Mouse (Mus musculus) left cerebral cortex, adult 9 months (tissue): ENCODE measurements around the gene Il2rb.

Source experiments
- DNase-seq, 2 experiments: peaks; one replicate each; pipeline ENCODE4 v3.0.0; 2022; ENCODE audit warnings: low spot score in 2 of 2

The Il2rb gene

DNA sequence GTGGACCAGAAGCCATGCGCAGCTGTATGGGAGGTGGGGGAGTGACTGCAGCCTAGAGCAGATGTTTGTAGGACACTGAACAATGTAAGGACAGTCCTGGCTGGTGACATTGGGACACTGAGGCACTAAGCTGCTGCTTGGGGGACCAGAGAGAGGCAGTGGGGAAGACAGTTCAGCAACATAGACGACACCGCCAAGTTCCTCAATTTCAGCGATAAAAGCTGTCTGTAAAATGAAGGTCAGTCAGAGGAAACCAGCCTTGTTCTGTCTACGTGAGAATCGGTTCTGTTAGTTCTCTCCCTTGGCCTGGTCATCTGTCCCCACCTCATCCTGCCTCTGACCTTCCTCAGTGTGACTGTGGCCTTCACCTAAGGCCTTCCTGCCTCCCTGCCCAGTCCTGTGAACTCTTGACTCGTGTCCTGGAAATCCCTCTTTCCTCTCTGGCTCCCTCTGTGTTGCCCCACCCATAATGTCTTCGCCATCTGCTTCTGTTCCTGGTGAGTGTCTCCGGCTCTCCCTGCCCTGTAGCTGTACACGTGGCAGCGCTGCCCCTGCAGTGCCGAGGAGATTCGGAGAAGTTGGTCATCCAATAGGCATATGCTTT lies 25.1 kb upstream of the Il2rb start:
- no peak for DNase-seq

DNA sequence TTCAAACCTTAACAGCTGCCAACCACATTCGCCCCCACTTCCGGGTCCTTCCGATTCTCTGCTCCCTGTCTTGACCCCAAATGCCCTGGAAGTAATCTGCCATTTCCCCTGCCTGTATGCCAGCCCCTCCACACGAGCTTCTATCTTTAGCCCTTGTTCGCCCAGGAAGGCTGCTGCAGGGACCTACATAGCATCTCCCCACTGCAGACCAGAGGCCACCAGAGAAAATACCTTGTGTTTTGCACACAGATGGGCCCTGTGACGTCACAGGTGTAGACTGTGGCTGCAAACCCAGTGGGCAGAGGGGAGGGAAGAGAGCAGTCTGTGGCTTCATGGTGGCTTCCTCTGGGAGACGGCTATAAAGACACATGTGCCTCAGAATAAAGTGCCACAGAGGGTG lies 23.1 kb upstream of the Il2rb start:
- DNase-seq: no peak

DNA sequence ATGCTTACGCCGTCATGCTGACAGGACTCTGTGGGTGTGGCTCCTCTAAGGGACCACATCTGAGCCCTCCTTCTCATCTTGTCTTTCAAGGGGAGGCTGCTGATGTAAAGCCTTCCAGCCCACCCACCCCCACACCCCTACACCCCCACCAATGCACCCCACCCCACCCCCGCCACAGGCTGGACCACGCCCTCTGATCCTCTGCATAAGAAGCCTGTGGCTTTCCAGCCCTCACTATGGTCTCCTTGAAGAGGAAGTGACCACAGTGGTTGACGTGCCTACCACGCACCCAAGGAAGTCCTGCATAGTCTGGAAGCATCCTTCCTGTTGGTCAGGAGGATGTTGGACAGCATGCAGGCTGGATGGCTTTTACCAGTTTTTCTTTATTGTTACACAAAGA lies 20.7 kb upstream of the Il2rb start:
- DNase-seq: no peak

- DNase-seq: peak; percentile 40 to 86
Measured at GRCm38 (mm10) chr15:78514393-78515146, 19.5 kb upstream of the Il2rb start.

DNA sequence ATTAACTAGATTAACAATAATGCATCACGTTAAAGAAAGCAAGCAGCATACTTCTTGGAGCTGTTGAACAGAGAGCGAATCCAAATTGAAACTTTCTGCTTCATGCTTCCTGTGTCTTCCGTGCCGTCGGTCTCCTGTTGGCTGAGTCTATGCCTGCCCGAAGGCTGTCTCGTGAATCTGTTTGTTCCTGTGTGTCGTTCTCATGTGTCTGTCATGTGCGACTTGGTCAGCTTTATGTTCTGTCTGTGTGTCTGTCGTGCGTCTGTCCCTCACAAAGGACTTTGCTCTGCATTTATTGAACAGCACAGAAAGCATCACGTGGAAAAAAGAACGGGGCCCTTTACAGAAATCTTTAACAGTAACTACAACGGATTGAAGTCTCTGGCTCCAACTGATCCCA lies 17.9 kb upstream of the Il2rb start:
- no peak for DNase-seq

DNA sequence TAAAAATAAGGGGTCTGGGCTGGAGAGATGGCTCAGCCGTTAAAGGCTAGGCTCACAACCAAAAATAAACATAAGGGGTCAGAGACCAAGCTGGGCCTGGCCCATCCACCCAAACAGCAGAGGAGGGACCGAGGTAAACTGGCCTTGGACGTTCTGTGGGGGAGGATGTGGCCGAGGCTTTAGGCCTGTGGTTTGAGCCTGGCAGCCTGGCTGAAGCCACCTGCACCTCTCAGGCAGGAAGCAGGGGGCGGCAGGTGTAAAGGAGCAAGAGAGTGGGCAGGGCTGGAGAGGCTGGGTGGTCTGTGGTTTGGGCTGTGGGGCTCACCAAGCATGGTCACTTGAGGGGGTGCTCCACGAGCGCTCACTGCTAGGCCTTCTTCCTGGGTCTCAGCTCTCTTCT lies 16.9 kb upstream of the Il2rb start:
- no peak for DNase-seq

GRCm38 (mm10) chr15:78510736-78511135 lies 15.7 kb upstream of the Il2rb start:
- no peak for DNase-seq

- DNase-seq: no peak
Measured at GRCm38 (mm10) chr15:78510121-78510576, 15.1 kb upstream of the Il2rb start.

DNA sequence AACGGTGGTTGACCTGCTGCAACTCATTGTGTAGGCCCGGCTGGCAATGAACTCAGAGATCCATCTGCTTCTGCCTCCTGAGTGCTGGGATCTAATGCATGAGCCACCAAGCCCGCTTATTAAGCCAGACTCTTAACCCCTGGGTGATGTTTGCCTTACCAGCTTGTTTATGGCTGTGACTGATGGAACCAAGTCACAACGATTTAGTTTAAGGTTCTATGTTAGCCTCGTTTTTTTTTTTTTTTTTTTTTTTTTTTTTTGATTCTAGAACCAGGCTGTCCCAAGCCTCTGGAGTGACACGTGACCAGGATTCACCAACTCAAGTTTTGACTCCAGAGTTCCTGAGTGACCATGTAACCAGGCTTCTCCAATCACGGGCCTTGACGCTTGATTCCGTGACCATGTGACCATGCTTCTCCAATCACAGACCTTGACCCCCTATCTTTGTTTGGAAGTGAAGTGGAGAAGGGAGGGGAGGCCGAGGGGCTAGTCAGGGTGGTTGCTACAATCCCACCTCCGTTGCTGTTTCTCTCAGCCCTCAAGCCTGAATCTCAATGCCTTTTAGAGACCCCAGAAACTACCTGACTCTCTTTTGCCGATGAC lies 14.3 kb upstream of the Il2rb start:
- DNase-seq: no peak

GRCm38 (mm10) chr15:78508443-78508842 lies 13.4 kb upstream of the Il2rb start:
- no peak for DNase-seq

DNA sequence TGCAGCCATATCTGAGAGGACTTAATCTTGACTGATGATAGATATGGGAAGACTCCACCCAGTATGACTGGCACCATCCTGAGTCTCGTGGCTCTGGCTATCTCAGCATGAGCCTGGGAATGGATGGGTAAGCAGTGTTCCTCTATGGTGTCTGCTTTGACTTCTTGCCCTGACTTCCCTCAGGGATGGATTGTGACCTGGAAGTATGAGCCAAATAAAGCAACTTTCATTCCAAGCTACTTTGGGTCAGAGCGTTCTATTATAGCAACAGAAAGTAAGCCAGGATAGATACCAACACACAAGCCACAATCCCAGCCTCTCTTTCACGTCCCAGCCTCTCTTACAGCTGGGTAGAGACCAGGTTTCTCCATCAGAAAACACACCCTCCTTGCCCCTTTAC lies 10.5 kb upstream of the Il2rb start:
- no peak for DNase-seq

DNA sequence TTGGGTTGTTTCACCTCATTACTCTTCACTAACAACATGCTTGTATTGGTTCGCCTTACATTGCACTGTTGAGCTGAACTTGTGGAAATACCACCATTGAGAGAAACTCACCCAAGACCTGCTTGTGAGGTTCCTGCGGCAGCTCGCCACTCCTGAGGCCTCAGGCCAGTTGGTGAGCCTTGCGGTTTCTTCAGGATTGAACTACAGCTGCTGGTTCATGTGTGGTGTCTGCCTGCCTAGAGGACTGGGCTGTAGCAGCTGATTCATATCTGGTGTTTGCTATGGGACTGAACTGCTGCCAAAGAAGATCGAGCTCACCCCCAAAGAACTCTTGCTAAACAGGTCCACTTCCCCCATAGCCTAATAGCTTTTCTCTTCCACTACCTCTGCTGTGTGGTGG lies 9.7 kb upstream of the Il2rb start:
- no peak for DNase-seq

DNA sequence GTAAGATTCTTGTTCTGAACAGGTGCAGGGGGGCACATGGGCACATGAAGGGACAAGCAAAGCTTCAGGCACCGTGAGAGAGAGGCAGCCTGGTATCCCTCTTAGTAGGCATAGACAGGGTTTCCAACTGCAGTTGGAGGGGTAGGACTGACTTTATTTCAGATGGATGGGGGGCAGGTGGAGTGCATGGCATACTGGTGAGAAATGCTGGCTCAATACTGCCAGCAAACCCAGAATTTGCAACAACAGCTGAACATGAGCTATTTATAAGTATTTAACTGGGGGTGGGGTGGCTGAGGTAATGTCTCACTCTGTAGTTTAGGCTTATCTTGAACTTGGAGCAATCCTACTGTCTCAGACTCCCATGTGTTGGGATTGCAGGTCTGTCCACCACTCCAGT lies 8.9 kb upstream of the Il2rb start:
- no peak for DNase-seq

DNA sequence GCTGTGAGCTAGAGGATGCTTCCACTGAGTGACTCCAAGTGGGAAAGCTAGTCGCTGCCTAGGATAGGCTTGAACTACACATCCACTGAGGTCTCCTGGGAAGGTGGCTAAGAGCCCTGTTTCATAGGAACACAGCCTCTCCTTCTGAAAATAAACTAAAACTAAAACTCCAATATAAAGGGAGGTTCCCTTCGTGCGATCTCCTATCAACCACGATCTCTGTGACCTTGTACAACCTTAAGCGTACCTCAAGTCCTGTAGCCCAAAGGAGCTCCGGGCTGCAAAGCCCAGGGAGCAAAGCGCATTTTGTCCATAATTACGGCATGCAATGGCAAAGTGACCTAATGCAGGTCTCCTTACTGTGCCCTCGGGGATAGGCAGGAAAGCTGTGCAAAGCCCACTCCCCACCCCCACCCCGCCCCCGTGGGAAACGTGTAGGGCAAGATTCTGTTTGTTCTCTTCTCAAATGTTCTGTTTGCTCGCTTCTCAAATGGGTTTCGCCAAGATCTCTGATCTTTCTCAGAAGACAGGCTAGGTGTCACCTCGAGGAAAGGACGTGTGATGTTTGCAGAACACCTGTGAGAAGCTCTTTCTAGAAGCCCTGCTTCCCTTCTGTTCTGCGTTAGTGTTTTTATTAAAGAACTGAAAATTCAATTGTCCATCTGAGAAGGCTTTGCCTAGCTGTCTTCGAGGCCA lies 7.5 kb upstream of the Il2rb start:
- DNase-seq: no peak

DNA sequence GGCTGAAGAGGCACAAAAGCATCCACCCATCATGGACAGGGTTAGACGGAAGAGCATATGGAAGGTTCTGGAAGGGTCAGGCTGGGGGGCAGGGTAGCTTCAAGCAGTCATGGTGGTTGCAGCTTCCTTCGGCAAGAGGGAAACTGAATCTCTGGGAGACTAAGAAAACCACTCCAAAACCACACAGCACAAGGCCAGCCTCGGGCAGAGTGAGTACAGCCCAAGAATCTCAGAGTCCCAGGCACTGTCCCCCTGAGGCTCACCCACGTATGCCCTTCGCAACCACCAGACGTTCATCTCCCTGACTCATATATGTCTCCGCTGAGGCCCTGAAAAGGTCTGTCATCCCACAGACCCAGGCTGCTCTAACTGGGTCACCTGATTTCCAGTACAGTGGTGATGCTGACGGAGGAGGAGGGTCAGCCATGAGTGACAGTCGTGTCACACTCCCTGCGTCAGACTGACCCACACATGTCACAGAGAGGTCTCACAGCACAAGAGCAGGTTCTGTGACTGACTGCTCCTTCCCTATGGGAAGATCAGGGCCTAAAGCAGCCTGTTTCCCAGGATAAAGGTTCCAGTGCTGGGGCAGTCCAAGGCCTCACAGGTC lies 1.6 kb downstream of the Il2rb start:
- no peak for DNase-seq

- no peak for DNase-seq
Measured at GRCm38 (mm10) chr15:78491301-78491700, 3.8 kb downstream of the Il2rb start.

DNA sequence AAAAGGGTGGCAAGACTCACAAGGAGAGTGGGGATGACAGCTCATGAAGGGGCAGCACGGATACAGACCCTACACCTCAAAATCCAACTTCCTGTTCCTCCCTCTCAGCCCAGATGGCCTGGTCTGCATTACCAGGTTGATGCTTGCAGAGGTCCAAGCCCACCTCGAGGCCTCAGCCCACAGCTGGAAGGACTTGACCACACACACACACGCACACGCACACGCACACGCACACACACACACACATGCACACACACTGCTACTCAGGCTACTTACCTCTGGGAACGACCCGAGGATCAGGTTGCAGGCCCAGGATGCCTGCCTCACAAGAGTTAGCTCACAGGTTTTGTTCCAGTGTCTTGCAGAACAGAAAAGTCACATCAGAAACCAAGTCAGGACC lies 5.2 kb downstream of the Il2rb start:
- DNase-seq: no peak

DNA sequence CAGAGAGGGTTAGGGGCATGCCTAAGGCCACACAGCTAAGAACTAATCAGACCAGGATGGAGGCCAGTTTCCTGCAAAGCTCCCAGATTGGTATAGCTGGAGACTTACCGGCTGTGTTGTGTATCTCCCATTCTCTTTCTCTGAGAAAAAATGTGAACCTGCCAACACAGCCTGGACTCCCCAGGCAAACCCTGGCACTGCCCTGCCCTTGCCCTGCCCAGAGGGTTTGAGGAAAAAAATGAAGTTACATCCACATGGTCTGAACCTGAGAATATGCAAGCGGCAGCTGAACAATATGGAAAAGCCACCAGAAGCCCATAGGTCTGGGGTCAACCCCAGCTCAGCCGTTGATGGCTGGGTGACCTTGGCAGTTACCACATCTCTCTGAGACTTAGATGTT lies 5.8 kb downstream of the Il2rb start:
- no peak for DNase-seq

DNA sequence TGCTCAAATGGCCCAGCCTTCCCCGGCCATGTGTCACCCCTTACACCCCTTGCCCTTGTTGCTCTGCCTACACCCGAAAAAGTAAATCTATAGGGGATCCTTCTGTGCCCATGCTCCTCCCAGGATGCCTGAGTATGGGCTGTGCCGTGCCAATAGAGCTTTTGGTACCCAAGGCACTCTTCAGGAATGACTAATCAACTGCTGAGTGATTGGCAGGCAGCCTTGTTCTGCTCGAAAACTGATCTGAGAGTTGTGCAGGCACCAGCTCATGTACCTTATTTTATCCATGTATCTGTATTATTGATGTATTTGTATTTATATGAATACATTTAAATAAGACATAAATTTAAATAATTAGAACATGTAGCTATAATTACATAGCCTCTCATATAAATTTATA lies 8.0 kb downstream of the Il2rb start:
- no peak for DNase-seq

DNA sequence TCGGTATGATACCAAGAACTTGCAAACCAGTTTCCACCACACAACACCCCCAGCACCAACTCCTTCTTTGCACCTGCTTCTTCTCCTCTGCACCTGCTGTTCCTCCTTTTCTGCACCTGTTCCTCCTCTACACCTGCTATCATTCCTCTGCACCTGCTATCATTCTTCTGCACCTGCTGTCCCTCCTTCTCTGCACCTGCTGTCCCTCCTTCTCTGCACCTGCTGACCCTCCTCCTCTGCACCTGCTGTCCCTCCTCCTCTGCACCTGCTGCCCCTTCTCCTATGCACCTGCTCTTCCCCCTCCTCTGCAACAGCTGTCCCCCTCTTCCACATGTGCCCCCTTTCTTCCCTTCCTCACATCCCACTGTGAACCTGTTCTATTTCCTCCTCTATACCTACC lies 8.5 kb downstream of the Il2rb start:
- no peak for DNase-seq

DNA sequence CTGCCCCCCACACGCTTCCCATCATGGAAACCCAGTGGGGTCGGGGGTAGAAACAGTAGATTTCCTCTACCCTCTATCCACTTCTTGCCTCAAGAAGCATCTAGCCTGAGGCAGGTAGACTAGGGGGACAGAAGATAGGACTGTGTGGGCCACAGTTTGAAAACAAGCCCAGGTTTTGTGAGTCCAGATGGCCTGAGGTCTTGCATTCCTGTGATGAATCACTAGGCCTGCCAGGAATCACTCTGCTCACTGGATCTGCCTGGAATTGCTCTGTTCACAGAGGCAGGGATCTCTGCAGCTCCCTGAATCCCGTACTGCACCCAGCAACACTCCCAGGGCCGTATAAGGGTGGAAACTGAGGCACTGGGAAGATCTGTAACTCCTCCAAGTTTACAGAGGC lies 11.8 kb downstream of the Il2rb start:
- peak in 1 of 2 experiments; percentile 14 for DNase-seq

DNA sequence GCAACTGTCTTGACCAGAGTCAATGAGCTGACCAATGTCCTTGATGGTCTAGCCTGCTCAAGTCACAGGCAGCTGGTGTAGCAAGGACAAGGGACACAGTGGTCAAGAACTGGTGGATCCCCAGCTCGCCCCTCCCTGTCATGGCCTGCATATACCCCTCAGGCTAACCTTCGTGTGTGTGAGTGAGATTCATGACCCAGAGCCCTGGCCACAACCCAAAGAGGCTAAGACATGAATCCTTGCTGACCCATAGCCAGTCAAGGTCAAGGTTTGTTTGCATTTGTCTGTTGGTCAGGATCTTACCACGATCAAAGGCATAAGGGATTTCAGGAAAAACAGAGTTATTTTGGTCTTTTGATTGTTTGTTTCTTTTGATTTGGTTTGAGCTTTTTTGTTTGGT lies 12.6 kb downstream of the Il2rb start:
- no peak for DNase-seq
